Mouse (Mus musculus) small intestine, adult 2 months (tissue): ENCODE data around the gene Dusp12.

ENCODE experiments used
- CTCF ChIP-seq: fragments of 200-500 bp; IDR thresholded peaks from 2 replicates; pipeline ENCODE4 v1.5.1; 2012; ENCODE audit warnings: low read depth, mild to moderate bottlenecking, control low read depth, inconsistent platforms, low read length, moderate library complexity, mixed read lengths; ENCODE audit not compliant: insufficient replicate concordance, insufficient read length; ENCODE audit errors: extremely low read depth
- POLR2A ChIP-seq: fragments of 200-500 bp; IDR thresholded peaks from 2 replicates; pipeline ENCODE4 v1.6.1; 2012; ENCODE audit warnings: low read depth, mild to moderate bottlenecking, control low read depth, inconsistent platforms, low read length, moderate library complexity

DNA sequence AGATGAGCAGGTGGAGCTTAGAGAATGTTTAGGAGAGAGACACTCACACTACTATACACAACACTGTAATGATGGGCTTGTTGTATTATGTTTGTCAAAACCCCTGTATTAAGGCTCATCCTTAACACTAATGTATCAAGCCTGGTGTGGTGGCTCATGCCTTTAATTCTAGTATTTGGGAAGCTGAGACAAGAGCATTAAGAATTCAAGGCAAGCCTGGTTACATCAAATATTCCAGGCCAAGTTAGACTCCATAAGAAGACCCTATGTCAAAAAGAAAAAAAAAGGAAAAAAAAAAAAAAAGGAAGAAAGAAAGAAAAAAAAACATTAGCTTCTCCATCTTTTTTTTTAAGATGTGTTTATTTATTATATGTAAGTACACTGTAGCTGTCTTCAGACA, 21.1 kb downstream of the Dusp12 start:
- TF ChIP-seq CTCF (no peak), POLR2A (no peak)
